Mouse (Mus musculus) heart, embryonic 16.5 days (tissue): ENCODE results near the gene Cers5. TPM values are rescaled to one million over a fixed set of nuclear protein-coding genes. Genes with fewer than 3 reads are reported as not detected.

Source experiments
- ATAC-seq: fragments of 200-750 bp; cut with Nextera tagmentation; replicated peaks from 2 replicates; pipeline ENCODE4 v1.8.0; 2017; ENCODE audit warnings: moderate number of reproducible peaks; ENCODE audit not compliant: insufficient read depth, low FRiP score; ENCODE audit errors: extremely low read depth
- H3K27ac ChIP-seq: fragments of 300-500 bp; sonication (generic); 2 replicates; pipeline ENCODE4 v1.5.1; 2014; ENCODE audit warnings: mild to moderate bottlenecking, low read length, control low read depth, moderate library complexity
- H3K27me3 ChIP-seq: fragments of 300-500 bp; sonication (generic); 2 replicates; pipeline ENCODE4 v1.6.1; 2014; ENCODE audit warnings: low read length, mixed read lengths; ENCODE audit not compliant: control insufficient read depth, insufficient read depth
- H3K36me3 ChIP-seq: fragments of 300-500 bp; sonication (generic); 2 replicates; pipeline ENCODE4 v1.6.1; 2014; ENCODE audit not compliant: control insufficient read depth, insufficient read depth
- H3K4me1 ChIP-seq: fragments of 300-500 bp; sonication (generic); 2 replicates; pipeline ENCODE4 v1.6.1; 2014; ENCODE audit warnings: low read length, mixed read lengths; ENCODE audit not compliant: control insufficient read depth, insufficient read depth
- H3K4me2 ChIP-seq: fragments of 300-500 bp; sonication (generic); 2 replicates; pipeline ENCODE4 v1.6.1; 2014; ENCODE audit warnings: low read depth, mild to moderate bottlenecking, control low read depth, low read length
- H3K4me3 ChIP-seq: fragments of 300-500 bp; sonication (generic); 2 replicates; pipeline ENCODE4 v1.5.1; 2014; ENCODE audit warnings: mild to moderate bottlenecking, control low read depth, low read length
- H3K9ac ChIP-seq: fragments of 300-500 bp; sonication (generic); 2 replicates; pipeline ENCODE4 v1.6.1; 2014; ENCODE audit warnings: low read length, control low read depth
- H3K9me3 ChIP-seq: fragments of 300-500 bp; sonication (generic); replicated peaks from 2 replicates; pipeline ENCODE4 v1.6.1; 2016; ENCODE audit warnings: low read length; ENCODE audit not compliant: control insufficient read depth
- WGBS: fragments of 180-500 bp; shearing (Covaris S2); extraction: QIAGEN DNeasy Blood & Tissue Kit; methylation state at CpG from one replicate; pipeline ENCODE4 v1.1.7; 2014; 5-methylcytosine and 5-hydroxymethylcytosine counted together
- polyA plus RNA-seq: library from polyadenylated mRNA; unstranded; fragments of >200 nt; fragmentation: Nextera tagmentation; extraction: Ambion mirVana; gene quantifications from 2 replicates; pipeline ENCODE4 v1.2.1, GENCODE M21; 2015

Cers5 gene
- polyA plus RNA-seq, 1 experiment from 2014 or later: 50.7 TPM

GRCm38 (mm10) chr15:99715982-99716746 lies 56.5 kb downstream of the Cers5 start:
- WGBS: 73% methylated on average over 11 of the region's 11 CpGs
- no peaks in the 10 kb centered on the region for H3K9me3 ChIP-seq
- H3K27me3 ChIP-seq: no peaks in the 10 kb centered on the region
- H3K9ac ChIP-seq: no peak overlapping the region
- H3K36me3 ChIP-seq: peaks cover 22% of the 10 kb centered on the region
- H3K4me3 ChIP-seq: no peak overlapping the region
- H3K4me1 ChIP-seq: peaks cover 19% of the 10 kb centered on the region
- no peak overlapping the region for H3K27ac ChIP-seq
- ATAC-seq: no peak
- no peak overlapping the region for H3K4me2 ChIP-seq

- Histone ChIP-seq H3K9me3 (no peaks in the 10 kb centered on the region), H3K27ac (no peak overlapping the region), H3K4me1 (peaks cover 19% of the 10 kb centered on the region), H3K4me3 (no peak overlapping the region), H3K9ac (no peak overlapping the region), H3K4me2 (no peak overlapping the region), H3K27me3 (no peaks in the 10 kb centered on the region), H3K36me3 (peaks cover 29% of the 10 kb centered on the region)
- ATAC-seq: no peak
- WGBS: 73% methylated on average over 13 of the region's 13 CpGs
Observed at GRCm38 (mm10) chr15:99715361-99715865, 57.3 kb downstream of the Cers5 start.

DNA sequence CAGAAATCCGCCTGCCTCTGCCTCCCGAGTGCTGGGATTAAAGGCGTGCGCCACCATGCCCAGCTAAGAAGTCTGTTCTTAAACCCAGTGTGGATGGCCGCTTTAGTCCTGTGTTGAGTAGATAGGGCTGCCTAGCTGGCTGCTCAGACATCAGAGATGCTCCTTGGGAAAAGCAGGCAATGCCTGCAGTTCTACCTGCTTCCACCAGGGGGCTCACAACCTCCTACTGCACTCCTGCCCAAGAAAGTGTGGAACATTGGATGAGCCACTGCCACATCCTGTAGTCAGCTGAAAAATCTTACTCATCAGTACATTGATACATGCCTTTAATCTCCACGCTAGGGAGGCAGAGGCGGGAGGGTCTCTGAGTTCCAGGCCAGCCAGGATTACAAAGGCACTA lies 57.8 kb downstream of the Cers5 start:
- Histone ChIP-seq H3K27ac (peak overlapping the region; percentile 82), H3K9me3 (no peaks in the 10 kb centered on the region), H3K4me1 (peaks cover 19% of the 10 kb centered on the region), H3K9ac (no peak overlapping the region), H3K4me3 (no peak overlapping the region), H3K4me2 (no peak overlapping the region), H3K27me3 (no peaks in the 10 kb centered on the region), H3K36me3 (peaks cover 34% of the 10 kb centered on the region)
- whole genome bisulfite sequencing: 44% methylated on average over 7 of the region's 7 CpGs
- peak; percentile 45; the same call in 1 of the 2 replicates for ATAC-seq

GRCm38 (mm10) chr15:99714206-99714605 lies 58.5 kb downstream of the Cers5 start:
- WGBS: 38% methylated on average over 4 of the region's 4 CpGs
- peak overlapping the region; percentile 61 for H3K9ac ChIP-seq

GRCm38 (mm10) chr15:99713569-99713968 lies 59.1 kb downstream of the Cers5 start:
- Histone ChIP-seq H3K4me3 (no peak overlapping the region), H3K9me3 (no peaks in the 10 kb centered on the region), H3K4me1 (peaks cover 19% of the 10 kb centered on the region), H3K27me3 (no peaks in the 10 kb centered on the region), H3K4me2 (no peak overlapping the region), H3K9ac (peak overlapping the region; percentile 61), H3K36me3 (peaks cover 46% of the 10 kb centered on the region), H3K27ac (peak overlapping the region; percentile 82)
- ATAC-seq: no peak
- WGBS: 67% methylated on average over 3 of the region's 3 CpGs

More at GRCm38 (mm10) chr15:99714206-99714605, 58.5 kb downstream of the Cers5 start:
- Histone ChIP-seq H3K27me3 (no peaks in the 10 kb centered on the region), H3K4me3 (no peak overlapping the region), H3K36me3 (peaks cover 40% of the 10 kb centered on the region), H3K4me1 (peaks cover 19% of the 10 kb centered on the region), H3K9me3 (no peaks in the 10 kb centered on the region), H3K27ac (peak overlapping the region; percentile 82), H3K4me2 (no peak overlapping the region)
- peak; percentile 38; the same call in 1 of the 2 replicates for ATAC-seq

- H3K9ac ChIP-seq: peak overlapping the region; percentile 61; the same call in 1 of the 2 replicates
Observed at GRCm38 (mm10) chr15:99712666-99713559, 59.8 kb downstream of the Cers5 start.

GRCm38 (mm10) chr15:99711491-99711890 lies 61.2 kb downstream of the Cers5 start:
- H3K4me2 ChIP-seq: no peak overlapping the region
- peaks cover 64% of the 10 kb centered on the region for H3K36me3 ChIP-seq
- no peaks in the 10 kb centered on the region for H3K9me3 ChIP-seq
- peaks cover 15% of the 10 kb centered on the region for H3K4me1 ChIP-seq
- no peak overlapping the region for H3K9ac ChIP-seq
- ATAC-seq: no peak
- H3K4me3 ChIP-seq: no peak overlapping the region
- no peaks in the 10 kb centered on the region for H3K27me3 ChIP-seq
- WGBS: 65% methylated on average over 3 of the region's 3 CpGs
- no peak overlapping the region for H3K27ac ChIP-seq

More at GRCm38 (mm10) chr15:99712666-99713559, 59.8 kb downstream of the Cers5 start:
- no peak for ATAC-seq
- Histone ChIP-seq H3K4me1 (peaks cover 19% of the 10 kb centered on the region), H3K9me3 (no peaks in the 10 kb centered on the region), H3K36me3 (peaks cover 52% of the 10 kb centered on the region), H3K27ac (peak overlapping the region; percentile 82), H3K4me3 (no peak overlapping the region), H3K27me3 (no peaks in the 10 kb centered on the region), H3K4me2 (no peak overlapping the region)
- WGBS: 65% methylated on average over 13 of the region's 13 CpGs

GRCm38 (mm10) chr15:99710221-99711190 lies 62.2 kb downstream of the Cers5 start:
- no peaks in the 10 kb centered on the region for H3K27me3 ChIP-seq
- no peak overlapping the region for H3K27ac ChIP-seq
- 85% methylated on average over 10 of the region's 10 CpGs for WGBS
- H3K9me3 ChIP-seq: no peaks in the 10 kb centered on the region
- peaks cover 69% of the 10 kb centered on the region for H3K36me3 ChIP-seq
- H3K9ac ChIP-seq: no peak overlapping the region
- H3K4me1 ChIP-seq: peaks cover 15% of the 10 kb centered on the region
- H3K4me3 ChIP-seq: no peak overlapping the region
- ATAC-seq: no peak
- H3K4me2 ChIP-seq: no peak overlapping the region
